Mouse (Mus musculus): Measurements from ENCODE around the gene Usf3. TPM values are rescaled to one million over a fixed set of nuclear protein-coding genes. Genes with fewer than 3 reads are reported as not detected.

The Usf3 gene
- total and polyA plus RNA-seq, 2 experiments, result 6.9 to 9.4 TPM

GRCm38 (mm10) chr16:44270606-44271005 lies 97.6 kb downstream of the Usf3 start:
- peak; percentile 18 for DNase-seq (ENCODE audit: extremely low read depth, low read depth, low spot score)
- H3K27ac ChIP-seq (replicated peaks; ENCODE audit: insufficient read depth, low read depth, low read length), result no peak overlapping the region
- no peaks in the 10 kb centered on the region for H3K36me3 ChIP-seq (ENCODE audit: control insufficient read depth, insufficient read depth, low read length)
- no peaks in the 10 kb centered on the region for H3K4me1 ChIP-seq (ENCODE audit: control insufficient read depth, insufficient read depth, low read length)
- H3K79me2 ChIP-seq (ENCODE audit: control insufficient read depth, insufficient read depth, low read length), result no peaks in the 10 kb centered on the region
- no peak overlapping the region for H3K9ac ChIP-seq (ENCODE audit: low read depth, low read length)
- 44% methylated on average over 5 of the region's 5 CpGs for WGBS
- no peak overlapping the region for H3K4me3 ChIP-seq (ENCODE audit: insufficient read depth, low read depth, low read length)
- no peak for TF ChIP-seq CTCF (IDR thresholded peaks at IDR 0.05; ENCODE audit: low read depth, low read length)
- no peak for TF ChIP-seq POLR2A (IDR thresholded peaks at IDR 0.05; ENCODE audit: extremely low read depth, insufficient read depth, low read length)
- H3K27me3 ChIP-seq (ENCODE audit: control insufficient read depth, insufficient read depth, low read length), result no peaks in the 10 kb centered on the region

- H3K79me2 ChIP-seq (ENCODE audit: control insufficient read depth, insufficient read depth, low read length), result no peaks in the 10 kb centered on the region
- no peaks in the 10 kb centered on the region for H3K36me3 ChIP-seq (ENCODE audit: control insufficient read depth, insufficient read depth, low read length)
- H3K9ac ChIP-seq (ENCODE audit: low read depth, low read length), result no peak overlapping the region
- WGBS, result 78% methylated on average over 9 of the region's 9 CpGs
- no peak overlapping the region for H3K4me3 ChIP-seq (ENCODE audit: insufficient read depth, low read depth, low read length)
- no peaks in the 10 kb centered on the region for H3K4me1 ChIP-seq (ENCODE audit: control insufficient read depth, insufficient read depth, low read length)
- no peak overlapping the region for H3K27ac ChIP-seq (replicated peaks; ENCODE audit: insufficient read depth, low read depth, low read length)
- TF ChIP-seq CTCF (IDR thresholded peaks at IDR 0.05; ENCODE audit: low read depth, low read length), result no peak
- no peak for TF ChIP-seq POLR2A (IDR thresholded peaks at IDR 0.05; ENCODE audit: extremely low read depth, insufficient read depth, low read length)
- DNase-seq (ENCODE audit: extremely low read depth, low read depth, low spot score), result no peak
- H3K27me3 ChIP-seq (ENCODE audit: control insufficient read depth, insufficient read depth, low read length), result no peaks in the 10 kb centered on the region
These were observed 98.5 kb downstream of the Usf3 start for GRCm38 (mm10) chr16:44271371-44272038.

Other genes starting within 250 kb of the Usf3 start
- 7.8 and 8.5 TPM in 2 replicates for gene Qtrt2, start 246.4 kb upstream of the Usf3 start, total RNA-seq (2014; rRNA removed)
- 3.5 and 9.0 TPM in 2 replicates for gene Qtrt2, start 246.4 kb upstream of the Usf3 start, polyA plus RNA-seq (2012; rRNA removed)
- gene Zdhhc23, start 193.5 kb upstream of the Usf3 start, total RNA-seq (2014; rRNA removed), result 0.09 and 0.20 TPM in 2 replicates
- 0.07 and 0.32 TPM in 2 replicates for gene Zdhhc23, start 193.5 kb upstream of the Usf3 start, polyA plus RNA-seq (2012; rRNA removed)
- gene Gramd1c, start 109.9 kb upstream of the Usf3 start, total RNA-seq (2014; rRNA removed), result 29.9 and 48.5 TPM in 2 replicates
- 6.1 and 6.6 TPM in 2 replicates for gene Gramd1c, start 109.9 kb upstream of the Usf3 start, polyA plus RNA-seq (2012; rRNA removed)
- 39.2 and 40.8 TPM in 2 replicates for gene Atp6v1a, start 33.5 kb upstream of the Usf3 start, total RNA-seq (2014; rRNA removed)
- gene Atp6v1a, start 33.5 kb upstream of the Usf3 start, polyA plus RNA-seq (2012; rRNA removed), result 11.9 and 13.0 TPM in 2 replicates
- gene Naa50, start 33.4 kb upstream of the Usf3 start, total RNA-seq (2014; rRNA removed), result 28.4 and 29.7 TPM in 2 replicates
- 11.0 and 14.8 TPM in 2 replicates for gene Naa50, start 33.4 kb upstream of the Usf3 start, polyA plus RNA-seq (2012; rRNA removed)
- gene Sidt1, start 159.9 kb downstream of the Usf3 start, total RNA-seq (2014; rRNA removed), result under 0.01 and 0.20 TPM in 2 replicates
- 0.14 and 0.23 TPM in 2 replicates for gene Sidt1, start 159.9 kb downstream of the Usf3 start, polyA plus RNA-seq (2012; rRNA removed)
- 2.3 and 3.8 TPM in 2 replicates for gene Spice1, start 173.9 kb downstream of the Usf3 start, total RNA-seq (2014; rRNA removed)
- 1.3 and 1.7 TPM in 2 replicates for gene Spice1, start 173.9 kb downstream of the Usf3 start, polyA plus RNA-seq (2012; rRNA removed)
- not detected in 2 replicates for gene Cfap44, start 221.6 kb downstream of the Usf3 start, total RNA-seq (2014; rRNA removed)
- gene Cfap44, start 221.6 kb downstream of the Usf3 start, polyA plus RNA-seq (2012; rRNA removed), result not detected in 2 replicates

Measured in liver, adult 2 months (tissue).